Mouse (Mus musculus): ENCODE measurements around the gene Med4. TPM values are rescaled to one million over a fixed set of nuclear protein-coding genes. Genes with fewer than 3 reads are reported as not detected.
A peak's percentile ranks its signal among the peaks of the same experiment; 100 is the strongest.

The Med4 gene
- polyA plus RNA-seq, 1 experiment from 2014 or later = 78.9 TPM

DNA sequence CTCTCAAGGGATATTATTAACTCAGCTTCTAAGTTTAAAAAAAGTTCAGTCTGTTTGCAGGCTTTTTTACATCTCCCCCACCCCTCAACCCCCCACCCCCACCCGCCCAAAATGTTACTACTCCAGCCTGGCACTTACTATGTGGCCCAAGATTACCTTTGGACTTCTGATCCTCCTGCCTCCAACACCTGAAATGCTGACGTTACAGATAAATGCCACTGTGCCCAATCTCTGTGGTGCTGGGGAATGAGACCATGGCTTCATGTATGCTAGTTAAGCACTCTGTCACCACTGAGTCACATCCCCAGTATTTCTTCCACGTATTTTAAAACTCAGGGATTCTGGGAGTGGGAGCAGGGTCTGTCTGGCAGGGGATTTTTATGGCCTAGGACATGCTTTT lies 40.5 kb downstream of the Med4 start:
- no peak overlapping the region for H3K4me2 ChIP-seq (ENCODE audit: low read length)
- no peak for ATAC-seq
- peaks cover 8% of the 10 kb centered on the region for H3K4me1 ChIP-seq (ENCODE audit: control insufficient read depth, insufficient read depth, low read depth, low read length)
- 48% methylated on average over 3 of the region's 3 CpGs for WGBS
- H3K36me3 ChIP-seq (ENCODE audit: control insufficient read depth, insufficient read depth, low read length) = no peaks in the 10 kb centered on the region
- no peaks in the 10 kb centered on the region for H3K27me3 ChIP-seq (replicated peaks; ENCODE audit: control insufficient read depth, insufficient read depth, low read length)
- H3K4me3 ChIP-seq (ENCODE audit: low read length) = no peak overlapping the region
- H3K27ac ChIP-seq (ENCODE audit: low read depth, low read length) = no peak overlapping the region
- no peaks in the 10 kb centered on the region for H3K9me3 ChIP-seq (ENCODE audit: control insufficient read depth, low read length)
- H3K9ac ChIP-seq (ENCODE audit: low read depth, low read length) = no peak overlapping the region

DNA sequence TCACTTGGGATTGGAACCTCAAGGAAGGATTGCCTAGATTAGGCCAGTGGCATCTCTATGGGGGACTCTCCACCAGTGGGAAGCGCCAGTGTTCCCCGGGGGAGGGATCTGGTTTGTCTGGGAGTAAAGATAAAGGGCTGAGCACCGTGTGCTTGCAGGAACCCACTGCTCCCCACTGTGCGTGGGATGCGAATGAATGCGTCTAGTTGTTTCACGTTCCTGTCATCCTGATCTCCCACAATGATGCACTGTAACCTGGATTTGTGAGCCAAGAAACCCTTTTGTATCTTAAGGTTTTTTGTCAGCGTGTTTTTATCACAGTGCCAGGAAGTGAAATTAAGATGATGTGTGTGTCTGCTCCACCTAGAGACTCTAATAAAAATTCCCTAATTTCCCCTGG lies 40.9 kb downstream of the Med4 start:
- no peaks in the 10 kb centered on the region for H3K36me3 ChIP-seq (ENCODE audit: control insufficient read depth, insufficient read depth, low read length)
- 39% methylated on average over 8 of the region's 8 CpGs for WGBS
- H3K9me3 ChIP-seq (ENCODE audit: control insufficient read depth, low read length) = no peaks in the 10 kb centered on the region
- no peak overlapping the region for H3K4me2 ChIP-seq (ENCODE audit: low read length)
- peaks cover 8% of the 10 kb centered on the region for H3K4me1 ChIP-seq (ENCODE audit: control insufficient read depth, insufficient read depth, low read depth, low read length)
- no peak for ATAC-seq
- H3K27me3 ChIP-seq (replicated peaks; ENCODE audit: control insufficient read depth, insufficient read depth, low read length) = no peaks in the 10 kb centered on the region
- no peak overlapping the region for H3K27ac ChIP-seq (ENCODE audit: low read depth, low read length)
- no peak overlapping the region for H3K4me3 ChIP-seq (ENCODE audit: low read length)
- H3K9ac ChIP-seq (ENCODE audit: low read depth, low read length) = no peak overlapping the region

DNA sequence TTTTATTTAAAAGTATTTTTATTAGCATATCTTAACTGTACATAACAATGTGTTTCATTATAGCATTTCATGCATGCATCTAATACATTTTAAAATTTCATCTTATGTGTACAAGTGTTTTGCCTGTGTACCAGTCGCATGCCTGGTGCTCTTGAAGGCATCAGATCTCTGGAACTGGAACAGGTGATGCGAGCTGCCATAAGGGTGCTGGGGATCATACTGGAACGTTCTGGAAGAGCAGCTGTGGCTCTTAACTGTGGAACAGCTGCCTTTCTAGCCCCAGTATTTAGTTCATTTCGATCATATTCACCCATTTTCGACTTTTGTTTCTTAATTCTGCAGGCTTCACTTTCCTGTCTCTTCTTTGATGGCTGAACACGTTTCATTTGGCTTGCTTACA lies 41.3 kb downstream of the Med4 start:
- Histone ChIP-seq H3K4me2 (ENCODE audit: low read length) (no peak overlapping the region), H3K9ac (ENCODE audit: low read depth, low read length) (no peak overlapping the region), H3K27me3 (replicated peaks; ENCODE audit: control insufficient read depth, insufficient read depth, low read length) (no peaks in the 10 kb centered on the region), H3K9me3 (ENCODE audit: control insufficient read depth, low read length) (no peaks in the 10 kb centered on the region), H3K27ac (ENCODE audit: low read depth, low read length) (no peak overlapping the region), H3K36me3 (ENCODE audit: control insufficient read depth, insufficient read depth, low read length) (peaks cover 3% of the 10 kb centered on the region; the same call in 1 of the 2 replicates), H3K4me3 (ENCODE audit: low read length) (no peak overlapping the region), H3K4me1 (ENCODE audit: control insufficient read depth, insufficient read depth, low read depth, low read length) (peaks cover 8% of the 10 kb centered on the region)
- 84% methylated on average over 6 of the region's 6 CpGs for WGBS
- ATAC-seq = no peak

DNA sequence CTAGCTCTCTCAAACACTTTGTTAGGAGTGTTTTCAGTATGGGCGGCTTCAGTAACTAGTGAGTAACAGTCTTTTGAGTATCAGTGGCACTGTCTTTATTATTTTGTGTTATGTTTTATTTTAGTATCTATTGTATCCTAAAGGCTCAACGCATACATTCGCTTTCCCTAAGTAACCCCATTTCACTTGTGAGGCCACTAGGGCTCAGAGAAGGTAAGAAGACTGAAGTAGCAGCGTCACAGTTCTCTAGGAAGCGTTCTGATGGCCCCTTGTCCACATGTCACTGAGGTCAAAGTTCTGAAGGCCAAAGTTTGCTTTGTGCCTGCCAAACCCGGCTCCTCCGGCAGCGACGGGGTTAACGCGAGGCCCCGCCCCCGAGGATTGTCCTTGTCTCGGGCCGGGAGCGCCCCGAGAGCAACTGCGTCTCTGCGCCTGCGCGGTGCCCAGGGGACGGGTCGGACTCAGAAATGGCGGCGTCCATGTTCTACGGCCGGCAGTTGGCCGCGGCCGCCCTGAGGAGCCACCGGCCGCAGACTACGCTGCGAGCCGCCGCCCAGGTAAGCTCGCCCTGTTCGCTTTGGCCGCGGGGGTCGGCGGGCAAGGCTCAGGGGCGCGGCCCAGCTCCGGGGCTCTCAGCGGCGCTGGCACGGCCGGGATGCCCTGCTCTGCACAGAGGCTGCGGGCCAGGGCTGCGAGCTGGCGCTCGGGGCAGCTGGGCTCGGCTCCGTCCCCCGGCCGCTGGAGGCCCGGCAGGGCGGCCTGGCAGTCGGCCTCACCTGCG lies 42.7 kb downstream of the Med4 start:
- WGBS = 4% methylated on average over 58 of the region's 61 CpGs

DNA sequence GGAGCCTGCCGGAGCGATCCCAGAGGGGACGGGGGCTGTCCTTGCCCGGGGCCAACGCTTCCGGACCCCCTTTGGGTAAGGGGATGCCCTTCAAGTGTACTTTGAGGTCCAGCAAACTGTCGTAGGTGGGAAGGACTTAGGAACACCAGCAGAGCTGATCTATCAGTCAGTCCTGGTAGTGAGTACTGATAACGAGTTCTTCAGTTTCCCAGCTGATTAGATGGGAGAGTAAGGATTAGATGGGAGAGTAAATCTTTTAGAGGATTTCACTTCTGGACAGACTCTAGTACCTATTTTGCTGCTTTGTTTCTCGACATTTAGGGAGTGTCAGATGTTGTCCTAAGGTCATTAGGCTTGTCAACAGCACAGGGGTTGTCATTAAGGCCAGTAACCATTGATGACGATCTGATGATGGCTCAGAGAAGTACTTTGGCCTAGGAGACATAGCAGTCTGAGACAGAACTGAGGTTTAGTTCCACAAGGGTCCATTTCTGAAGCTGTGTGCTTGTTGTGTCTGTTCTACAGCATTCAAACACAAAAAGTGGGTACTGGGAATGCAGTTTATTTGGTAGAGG lies 43.4 kb downstream of the Med4 start:
- Histone ChIP-seq H3K27me3 (replicated peaks; ENCODE audit: control insufficient read depth, insufficient read depth, low read length) (no peaks in the 10 kb centered on the region), H3K9ac (ENCODE audit: low read depth, low read length) (peak overlapping the region; percentile 97), H3K36me3 (ENCODE audit: control insufficient read depth, insufficient read depth, low read length) (peaks cover 5% of the 10 kb centered on the region; the same call in 1 of the 2 replicates), H3K9me3 (ENCODE audit: control insufficient read depth, low read length) (no peaks in the 10 kb centered on the region), H3K4me1 (ENCODE audit: control insufficient read depth, insufficient read depth, low read depth, low read length) (peaks cover 8% of the 10 kb centered on the region), H3K27ac (ENCODE audit: low read depth, low read length) (peak overlapping the region; percentile 83), H3K4me3 (ENCODE audit: low read length) (peak overlapping the region; percentile 94), H3K4me2 (ENCODE audit: low read length) (peak overlapping the region; percentile 81)
- ATAC-seq = no peak; the same call in 1 of the 2 replicates
- WGBS = 0% methylated on average over 9 of the region's 10 CpGs

More for the DNA sequence above, 42.7 kb downstream of the Med4 start:
- peak overlapping the region; percentile 81 for H3K4me2 ChIP-seq (ENCODE audit: low read length)
- peak overlapping the region; percentile 94 for H3K4me3 ChIP-seq (ENCODE audit: low read length)
- no peaks in the 10 kb centered on the region for H3K27me3 ChIP-seq (replicated peaks; ENCODE audit: control insufficient read depth, insufficient read depth, low read length)
- H3K9me3 ChIP-seq (ENCODE audit: control insufficient read depth, low read length) = no peaks in the 10 kb centered on the region
- H3K9ac ChIP-seq (ENCODE audit: low read depth, low read length) = peak overlapping the region; percentile 97
- peak; percentile 97 for ATAC-seq
- peaks cover 8% of the 10 kb centered on the region for H3K4me1 ChIP-seq (ENCODE audit: control insufficient read depth, insufficient read depth, low read depth, low read length)
- peaks cover 5% of the 10 kb centered on the region; the same call in 1 of the 2 replicates for H3K36me3 ChIP-seq (ENCODE audit: control insufficient read depth, insufficient read depth, low read length)
- peak overlapping the region; percentile 83 for H3K27ac ChIP-seq (ENCODE audit: low read depth, low read length)

Other genes with a start within 250 kb of the Med4 start
- gene Rb1, start 184.2 kb upstream of the Med4 start, polyA plus RNA-seq (2015; fragmentation: Nextera tagmentation; extraction: Ambion mirVana) = 20.4 and 22.3 TPM in 2 replicates
- 786 and 849 TPM in 2 replicates for gene Itm2b, start 124.7 kb upstream of the Med4 start, polyA plus RNA-seq (2015; fragmentation: Nextera tagmentation; extraction: Ambion mirVana)
- 131 and 145 TPM in 2 replicates for gene Sucla2, start 15.3 kb downstream of the Med4 start, polyA plus RNA-seq (2015; fragmentation: Nextera tagmentation; extraction: Ambion mirVana)
- gene Nudt15, start 38.2 kb downstream of the Med4 start, polyA plus RNA-seq (2015; fragmentation: Nextera tagmentation; extraction: Ambion mirVana) = 8.5 and 9.7 TPM in 2 replicates
- not detected in 2 replicates for gene Gm21750, start 151.2 kb downstream of the Med4 start, polyA plus RNA-seq (2015; fragmentation: Nextera tagmentation; extraction: Ambion mirVana)